Mouse (Mus musculus) spleen, adult 2 months (tissue): ENCODE measurements around the gene Adgrv1. TPM values are rescaled to one million over a fixed set of nuclear protein-coding genes. Genes with fewer than 3 reads are reported as not detected.

ENCODE experiments used
- DNase-seq, 2 experiments: peaks; one replicate each; pipeline versions ENCODE4 v3.0.0 to v3.0.0-alpha.2; 2012 to 2021; ENCODE audit warnings: low spot score in 2 of 2, low read depth in 1 of 2
- H3K27ac ChIP-seq: fragments of 200-500 bp; 2 replicates; pipeline ENCODE4 v1.5.1; 2012; ENCODE audit warnings: low read length, inconsistent platforms; ENCODE audit not compliant: insufficient read depth
- H3K27me3 ChIP-seq: fragments of 200-500 bp; 2 replicates; pipeline ENCODE4 v1.6.1; 2012; ENCODE audit warnings: mild to moderate bottlenecking, moderate library complexity, low read length, inconsistent platforms; ENCODE audit not compliant: control insufficient read depth, insufficient read depth
- H3K36me3 ChIP-seq: fragments of 200-500 bp; 2 replicates; pipeline ENCODE4 v1.6.1; 2012; ENCODE audit warnings: mild to moderate bottlenecking, low read length, inconsistent platforms; ENCODE audit not compliant: control insufficient read depth, insufficient read depth
- H3K4me1 ChIP-seq: fragments of 200-500 bp; 2 replicates; pipeline ENCODE4 v1.6.1; 2011; ENCODE audit warnings: inconsistent platforms; ENCODE audit not compliant: control insufficient read depth, insufficient read depth, insufficient read length
- H3K4me3 ChIP-seq: fragments of 200-500 bp; 2 replicates; pipeline ENCODE4 v1.5.1; 2011; ENCODE audit warnings: mild to moderate bottlenecking, inconsistent platforms; ENCODE audit not compliant: insufficient read depth, insufficient read length; ENCODE audit errors: extremely low read depth
- CTCF ChIP-seq: fragments of 200-500 bp; IDR thresholded peaks from 2 replicates; pipeline ENCODE4 v1.5.1; 2011; ENCODE audit warnings: mild to moderate bottlenecking, inconsistent platforms; ENCODE audit not compliant: insufficient read depth, insufficient read length, insufficient replicate concordance; ENCODE audit errors: extremely low read depth
- POLR2A ChIP-seq: fragments of 200-500 bp; IDR thresholded peaks from 2 replicates; pipeline ENCODE4 v1.6.1; 2011; ENCODE audit warnings: low read depth, low read length, inconsistent platforms
- WGBS: fragments of 180-500 bp; shearing (Covaris S2); methylation state at CpG from one replicate; pipeline ENCODE4 v1.1.7; 2018; 5-methylcytosine and 5-hydroxymethylcytosine counted together
- polyA plus RNA-seq: library from polyadenylated mRNA; depleted of rRNA; stranded (reverse); fragments of >200 nt; gene quantifications from 2 replicates; pipeline ENCODE4 v1.2.3, GENCODE M21; 2012

Gene Adgrv1
- polyA plus RNA-seq, 1 experiment = 0.28 TPM

DNA sequence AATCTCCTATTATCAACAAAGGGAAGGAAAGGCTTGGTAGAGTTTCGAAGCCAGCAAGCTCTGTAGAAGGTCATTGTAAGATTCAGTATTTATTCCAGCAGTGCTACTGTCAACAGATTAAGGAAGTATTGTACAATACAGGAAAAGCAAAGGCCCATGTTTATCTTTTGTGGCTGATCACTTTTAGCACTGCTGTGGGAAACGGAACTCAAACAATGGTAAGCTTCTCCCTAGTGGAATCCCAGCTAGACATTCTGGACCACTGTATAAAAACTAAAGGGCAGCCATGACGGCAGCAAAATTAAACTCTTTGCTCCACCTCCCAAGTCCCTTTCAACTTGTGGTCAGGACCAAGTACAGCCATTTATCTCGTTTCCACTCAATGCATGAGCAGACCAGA lies 402.8 kb downstream of the Adgrv1 start:
- TF ChIP-seq POLR2A = no peak
- TF ChIP-seq CTCF = no peak
- Histone ChIP-seq H3K4me1 (no peaks in the 10 kb centered on the region), H3K27me3 (no peaks in the 10 kb centered on the region), H3K36me3 (no peaks in the 10 kb centered on the region), H3K27ac (no peak overlapping the region), H3K4me3 (no peak overlapping the region)
- DNase-seq = no peak
- 51% methylated on average over 4 of the region's 4 CpGs for WGBS

- DNase-seq = no peak
- TF ChIP-seq CTCF (no peak), POLR2A (no peak)
- 79% methylated on average over 3 of the region's 3 CpGs for WGBS
These were observed 409.2 kb downstream of the Adgrv1 start for GRCm38 (mm10) chr13:81223768-81224167.

DNA sequence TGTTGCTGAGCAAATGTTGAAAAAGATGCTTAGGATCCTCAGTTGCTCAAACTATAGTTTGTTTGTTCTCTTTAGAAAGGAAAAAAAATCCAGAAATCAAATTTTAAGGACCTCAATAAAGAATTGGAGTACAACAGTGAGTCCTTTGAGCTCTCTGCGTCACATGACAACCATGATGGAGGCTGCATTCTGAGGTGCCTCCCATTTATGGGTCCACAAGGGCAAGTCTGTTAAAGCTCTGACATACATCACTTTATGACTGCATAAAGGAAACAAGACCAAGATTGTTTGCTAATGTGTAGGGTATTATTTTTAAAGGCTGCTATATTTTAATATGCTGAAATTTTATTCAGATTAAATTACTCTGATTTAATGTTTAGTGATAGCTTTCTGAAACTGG lies 410.6 kb downstream of the Adgrv1 start:
- 95% methylated on average over 1 of the region's 1 CpGs for WGBS
- H3K27me3 ChIP-seq = no peaks in the 10 kb centered on the region
- no peak for DNase-seq
- TF ChIP-seq POLR2A (no peak), CTCF (no peak)
- no peak overlapping the region for H3K27ac ChIP-seq
- no peaks in the 10 kb centered on the region for H3K4me1 ChIP-seq
- H3K36me3 ChIP-seq = no peaks in the 10 kb centered on the region
- H3K4me3 ChIP-seq = no peak overlapping the region

More at GRCm38 (mm10) chr13:81223768-81224167, 409.2 kb downstream of the Adgrv1 start:
- H3K4me3 ChIP-seq = no peak overlapping the region
- no peaks in the 10 kb centered on the region for H3K27me3 ChIP-seq
- no peaks in the 10 kb centered on the region for H3K4me1 ChIP-seq
- no peak overlapping the region for H3K27ac ChIP-seq
- H3K36me3 ChIP-seq = no peaks in the 10 kb centered on the region

- H3K4me1 ChIP-seq = no peaks in the 10 kb centered on the region
- H3K36me3 ChIP-seq = no peaks in the 10 kb centered on the region
- no peak overlapping the region for H3K27ac ChIP-seq
- DNase-seq = no peak
- no peaks in the 10 kb centered on the region for H3K27me3 ChIP-seq
- TF ChIP-seq POLR2A (no peak), CTCF (no peak)
- no peak overlapping the region for H3K4me3 ChIP-seq
- WGBS = 79% methylated on average over 1 of the region's 1 CpGs
These were observed 421.5 kb downstream of the Adgrv1 start for GRCm38 (mm10) chr13:81211436-81211835.

DNA sequence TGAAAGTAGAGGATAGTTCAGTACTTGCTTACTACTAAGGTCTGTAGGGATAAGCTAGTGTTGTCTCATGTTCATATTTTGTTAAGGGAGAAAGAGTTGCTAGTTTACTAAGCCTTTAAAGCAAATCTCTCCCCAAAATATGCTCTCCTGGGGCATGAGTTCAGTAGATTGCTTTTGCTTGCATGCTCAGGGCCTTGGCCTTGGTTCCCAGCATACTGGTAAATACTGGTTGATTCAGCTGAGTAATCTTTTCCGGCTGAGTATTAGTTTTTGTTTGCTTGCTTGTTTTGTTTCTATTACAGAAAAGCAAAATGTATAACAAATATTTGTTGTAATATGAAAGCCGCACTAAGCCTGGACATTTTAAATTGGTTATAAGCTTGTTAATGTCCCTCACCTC lies 422.4 kb downstream of the Adgrv1 start:
- H3K4me3 ChIP-seq = no peak overlapping the region
- 91% methylated on average over 2 of the region's 2 CpGs for WGBS
- no peak for DNase-seq
- no peaks in the 10 kb centered on the region for H3K4me1 ChIP-seq
- H3K36me3 ChIP-seq = no peaks in the 10 kb centered on the region
- H3K27ac ChIP-seq = no peak overlapping the region
- TF ChIP-seq POLR2A = no peak
- TF ChIP-seq CTCF = no peak
- H3K27me3 ChIP-seq = no peaks in the 10 kb centered on the region

DNA sequence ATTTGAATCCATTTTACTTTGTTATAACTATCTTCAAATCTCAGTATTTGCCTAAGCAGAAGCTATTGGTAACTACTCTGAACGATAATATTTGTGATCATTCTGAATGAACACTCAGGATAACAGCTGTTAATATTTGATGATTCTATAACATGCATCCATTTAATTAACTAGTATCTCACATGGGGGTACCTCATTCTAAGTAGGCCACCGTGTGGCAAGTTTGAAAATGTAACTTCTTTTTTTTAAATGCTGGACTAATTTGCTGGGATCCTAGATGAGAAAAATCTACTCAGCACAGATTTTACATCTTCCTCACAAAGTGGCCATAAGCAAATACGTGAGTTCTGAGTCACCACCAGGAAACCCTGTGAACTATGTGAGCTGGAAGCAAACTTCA lies 423.1 kb downstream of the Adgrv1 start:
- Histone ChIP-seq H3K36me3 (no peaks in the 10 kb centered on the region), H3K4me3 (no peak overlapping the region), H3K4me1 (no peaks in the 10 kb centered on the region), H3K27me3 (no peaks in the 10 kb centered on the region), H3K27ac (no peak overlapping the region)
- no peak for DNase-seq
- WGBS = 71% methylated on average over 3 of the region's 3 CpGs
- no peak for TF ChIP-seq POLR2A
- no peak for TF ChIP-seq CTCF

- DNase-seq = no peak
- WGBS = 10% methylated on average over 1 of the region's 1 CpGs
- no peak for TF ChIP-seq POLR2A
- TF ChIP-seq CTCF = no peak
- Histone ChIP-seq H3K4me3 (no peak overlapping the region), H3K27me3 (no peaks in the 10 kb centered on the region), H3K4me1 (no peaks in the 10 kb centered on the region), H3K36me3 (no peaks in the 10 kb centered on the region), H3K27ac (no peak overlapping the region)
These were observed 424.8 kb downstream of the Adgrv1 start for GRCm38 (mm10) chr13:81208106-81208613.
